Mouse (Mus musculus) forebrain, embryonic 10.5 days (tissue): ENCODE measurements around the gene Rapgef3. TPM values are rescaled to one million over a fixed set of nuclear protein-coding genes. Genes with fewer than 3 reads are reported as not detected.

Source experiments
- DNase-seq: peaks from one replicate; pipeline ENCODE4 v3.0.0-alpha.2; 2017; ENCODE audit warnings: low spot score; ENCODE audit errors: extremely low spot score
- H3K27ac ChIP-seq: fragments of 300-500 bp; sonication (generic); 2 replicates; pipeline ENCODE4 v1.5.1; 2016; ENCODE audit warnings: mild to moderate bottlenecking
- H3K27me3 ChIP-seq: fragments of 300-500 bp; sonication (generic); 2 replicates; pipeline ENCODE4 v1.6.1; 2016; ENCODE audit warnings: mild to moderate bottlenecking; ENCODE audit not compliant: poor library complexity, severe bottlenecking
- H3K36me3 ChIP-seq: fragments of 300-500 bp; sonication (generic); replicated peaks from 2 replicates; pipeline ENCODE4 v1.6.1; 2016; ENCODE audit warnings: mild to moderate bottlenecking, moderate library complexity
- H3K4me1 ChIP-seq: fragments of 300-500 bp; sonication (generic); 2 replicates; pipeline ENCODE4 v1.6.1; 2016
- H3K4me3 ChIP-seq: fragments of 300-500 bp; sonication (generic); 2 replicates; pipeline ENCODE4 v1.5.1; 2016; ENCODE audit warnings: mild to moderate bottlenecking, moderate library complexity
- H3K9me3 ChIP-seq: fragments of 300-500 bp; sonication (generic); 2 replicates; pipeline ENCODE4 v1.6.1; 2016; ENCODE audit warnings: mild to moderate bottlenecking, moderate library complexity
- WGBS: fragments of 180-500 bp; shearing (Covaris S2); methylation state at CpG from one replicate; pipeline ENCODE4 v1.1.7; 2016; 5-methylcytosine and 5-hydroxymethylcytosine counted together
- polyA plus RNA-seq: library from polyadenylated mRNA; unstranded; fragments of >200 nt; fragmentation: Nextera tagmentation; extraction: Ambion mirVana; gene quantifications from 2 replicates; pipeline ENCODE4 v1.2.1, GENCODE M21; 2016

Rapgef3 gene
- polyA plus RNA-seq, 1 experiment from 2014 or later = 6.3 TPM

DNA sequence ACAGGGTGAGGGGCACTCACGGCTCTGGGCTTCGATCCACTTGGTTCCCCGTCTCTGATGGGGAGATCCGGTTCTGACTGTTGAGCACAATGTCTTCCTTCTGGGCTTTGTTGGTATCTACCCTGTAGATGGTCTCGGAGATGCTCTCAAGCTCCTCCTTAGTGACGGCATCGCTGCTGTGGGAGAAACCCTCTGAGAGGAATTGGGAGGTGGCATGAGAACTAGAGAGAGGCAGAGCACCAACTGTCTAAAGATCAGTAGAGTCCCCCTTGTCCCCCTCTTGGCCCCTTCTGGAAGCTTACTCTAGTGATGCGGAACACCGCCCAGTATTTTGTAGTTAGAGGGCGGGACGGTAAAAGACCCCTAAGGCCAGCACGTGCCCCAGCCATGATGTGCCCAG, 48.3 kb downstream of the Rapgef3 start:
- H3K27me3 ChIP-seq = no peaks in the 10 kb centered on the region
- 89% methylated on average over 12 of the region's 12 CpGs for WGBS
- DNase-seq = no peak
- peaks cover 11% of the 10 kb centered on the region; the same call in 1 of the 2 replicates for H3K4me1 ChIP-seq
- H3K36me3 ChIP-seq = no peaks in the 10 kb centered on the region
- no peak overlapping the region for H3K27ac ChIP-seq
- H3K9me3 ChIP-seq = no peaks in the 10 kb centered on the region
- no peak overlapping the region for H3K4me3 ChIP-seq

DNA sequence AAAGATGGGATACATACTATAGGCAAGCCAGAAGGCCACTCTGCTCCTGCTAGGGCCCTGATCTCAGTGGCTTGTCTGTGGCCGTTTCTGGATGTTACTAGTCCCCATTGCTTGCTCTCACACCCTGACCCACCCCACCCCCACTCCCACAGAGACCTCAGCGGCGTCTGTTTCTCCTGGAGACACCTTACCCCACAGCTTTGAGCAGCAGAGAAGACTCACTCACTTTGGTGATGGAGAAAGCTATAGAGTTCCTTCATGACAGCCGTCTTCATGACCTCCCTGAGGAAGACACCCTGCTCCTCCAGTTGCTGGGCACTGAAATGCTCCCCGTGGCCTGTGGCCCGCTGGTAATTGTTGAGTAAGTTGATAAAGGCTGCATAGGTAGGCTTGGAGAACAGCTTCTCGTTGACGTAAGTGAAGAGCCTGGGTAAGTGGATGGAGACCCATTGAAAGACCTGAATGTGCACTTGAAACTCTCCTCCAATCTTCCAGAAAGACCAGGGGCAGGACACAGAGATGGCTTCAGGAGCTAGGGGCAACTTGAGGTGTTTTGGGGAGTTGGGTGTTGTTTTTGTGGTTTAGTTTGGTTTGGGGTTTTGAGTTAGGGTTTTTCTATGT, 49.1 kb downstream of the Rapgef3 start:
- Histone ChIP-seq H3K4me1 (peaks cover 11% of the 10 kb centered on the region; the same call in 1 of the 2 replicates), H3K27ac (no peak overlapping the region), H3K27me3 (no peaks in the 10 kb centered on the region), H3K36me3 (no peaks in the 10 kb centered on the region), H3K4me3 (no peak overlapping the region), H3K9me3 (no peaks in the 10 kb centered on the region)
- no peak for DNase-seq
- WGBS = 87% methylated on average over 8 of the region's 8 CpGs

DNA sequence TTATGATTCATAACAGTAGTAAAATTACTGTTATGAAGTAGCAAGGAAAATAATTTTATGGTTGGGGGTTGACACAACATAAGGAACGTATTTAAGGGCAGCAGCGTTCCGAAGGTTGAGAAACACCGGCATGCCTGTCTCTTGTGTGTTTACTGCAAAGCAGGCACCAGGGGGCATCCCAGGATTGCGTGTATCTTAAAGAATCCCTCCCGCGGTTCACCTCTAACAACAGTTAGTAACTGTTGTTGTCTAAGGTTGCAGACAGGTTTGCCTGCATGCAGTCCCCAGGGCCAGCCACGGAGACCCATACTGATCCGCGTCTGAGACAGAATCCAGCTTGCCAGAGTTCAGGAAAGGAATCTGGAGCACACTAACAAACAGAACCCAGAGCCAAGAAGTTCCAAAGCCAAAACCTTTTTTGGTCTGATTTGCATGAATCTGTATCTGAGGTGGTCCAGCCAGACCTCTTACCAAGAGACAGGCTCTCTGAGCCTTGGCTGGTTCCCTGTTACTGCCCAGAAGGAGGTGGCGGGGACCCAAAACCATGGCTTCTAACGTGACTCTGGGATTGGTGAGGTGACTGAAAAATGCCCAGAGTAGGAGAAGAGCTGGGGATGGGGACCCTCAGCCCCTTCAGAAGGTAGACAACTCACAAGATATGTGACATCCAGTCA, 49.8 kb downstream of the Rapgef3 start:
- no peak overlapping the region for H3K27ac ChIP-seq
- 36% methylated on average over 12 of the region's 12 CpGs for WGBS
- no peak overlapping the region for H3K4me3 ChIP-seq
- H3K9me3 ChIP-seq = no peaks in the 10 kb centered on the region
- peaks cover 17% of the 10 kb centered on the region; the same call in 1 of the 2 replicates for H3K4me1 ChIP-seq
- H3K27me3 ChIP-seq = no peaks in the 10 kb centered on the region
- peak; percentile 53 for DNase-seq
- no peaks in the 10 kb centered on the region for H3K36me3 ChIP-seq

DNA sequence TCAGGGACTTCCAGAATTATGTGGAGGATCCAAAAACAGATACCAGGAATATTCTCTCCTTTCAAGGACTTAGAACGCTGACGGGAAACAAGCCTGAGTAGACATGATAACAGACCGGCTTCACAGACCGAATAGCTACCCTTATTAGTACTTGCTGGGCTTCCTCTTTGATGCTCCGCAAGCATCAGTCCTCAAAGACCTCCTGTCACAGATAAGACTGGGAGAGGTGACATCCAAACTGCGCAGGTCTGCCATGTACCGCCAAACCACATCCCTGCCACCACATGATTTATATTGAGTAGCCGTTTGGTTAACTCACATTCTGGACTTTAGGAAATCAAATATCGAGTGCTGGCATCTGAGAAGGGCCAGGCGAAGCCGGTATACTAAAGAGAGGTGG, 51.0 kb downstream of the Rapgef3 start:
- H3K36me3 ChIP-seq = no peaks in the 10 kb centered on the region
- 94% methylated on average over 11 of the region's 11 CpGs for WGBS
- no peak overlapping the region for H3K4me3 ChIP-seq
- no peaks in the 10 kb centered on the region; the same call in 1 of the 2 replicates for H3K27me3 ChIP-seq
- peaks cover 13% of the 10 kb centered on the region; the same call in 1 of the 2 replicates for H3K4me1 ChIP-seq
- DNase-seq = no peak
- H3K27ac ChIP-seq = no peak overlapping the region
- no peaks in the 10 kb centered on the region for H3K9me3 ChIP-seq

DNA sequence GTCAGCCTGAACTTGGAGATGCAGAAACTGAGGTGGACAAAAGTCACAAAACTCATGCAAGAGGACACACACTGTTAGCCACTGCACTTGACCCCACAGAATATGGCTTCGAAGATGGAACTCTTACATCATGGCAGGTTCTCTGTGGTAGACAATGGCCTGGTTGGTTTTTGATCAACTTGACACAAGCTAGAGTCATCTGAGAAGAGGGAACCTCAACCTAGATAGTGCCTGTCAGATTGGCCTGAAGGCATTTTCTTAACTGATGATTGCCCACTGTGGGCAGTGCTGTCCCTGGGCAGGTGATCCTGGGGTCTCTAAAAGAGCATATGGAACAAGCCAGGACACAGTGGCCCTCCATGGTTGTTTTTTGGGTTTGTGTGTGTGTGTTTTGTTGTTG, 52.0 kb downstream of the Rapgef3 start:
- Histone ChIP-seq H3K36me3 (no peaks in the 10 kb centered on the region), H3K27ac (no peak overlapping the region), H3K27me3 (no peaks in the 10 kb centered on the region; the same call in 1 of the 2 replicates), H3K4me3 (no peak overlapping the region), H3K4me1 (peaks cover 13% of the 10 kb centered on the region; the same call in 1 of the 2 replicates), H3K9me3 (no peaks in the 10 kb centered on the region)
- no peak for DNase-seq
- 98% methylated on average over 1 of the region's 1 CpGs for WGBS

DNA sequence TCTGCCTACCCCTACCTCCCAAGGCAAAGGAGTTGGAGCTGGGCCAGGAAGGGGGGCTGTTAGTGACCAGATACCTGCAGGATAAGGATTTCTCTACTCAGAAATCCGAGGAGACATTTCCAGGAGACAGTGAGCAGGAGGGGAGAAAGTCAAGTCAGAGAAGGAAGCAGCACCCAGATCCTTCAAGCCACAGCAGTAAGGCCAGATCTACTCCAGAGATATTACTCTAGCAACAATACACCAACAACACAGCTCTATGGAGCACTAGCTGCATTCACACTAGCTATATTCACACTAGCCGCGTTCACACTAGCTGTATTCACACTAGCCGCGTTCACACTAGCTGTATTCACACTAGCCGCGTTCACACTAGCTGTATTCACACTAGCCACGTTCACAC, 52.7 kb downstream of the Rapgef3 start:
- H3K4me3 ChIP-seq = no peak overlapping the region
- DNase-seq = no peak
- WGBS = 93% methylated on average over 8 of the region's 8 CpGs

DNA sequence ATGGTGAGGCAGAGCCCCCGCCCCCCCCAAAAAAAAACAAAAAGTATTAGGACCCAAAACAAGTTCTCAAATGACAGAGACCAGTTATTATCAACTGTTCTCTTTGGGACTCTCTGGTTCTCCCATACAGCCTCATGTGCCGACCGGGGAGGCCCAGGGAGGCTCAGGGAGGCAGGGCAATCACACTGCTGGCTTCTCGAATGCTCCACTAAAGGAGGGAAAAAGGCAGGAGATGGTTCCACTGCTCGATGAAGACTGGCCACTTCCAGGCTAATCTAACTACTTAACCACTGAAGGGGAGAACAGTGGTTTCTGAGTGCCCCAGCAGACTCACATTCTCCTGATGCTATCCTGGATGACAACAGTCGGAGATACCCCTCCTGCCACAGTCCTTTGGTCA, 55.2 kb downstream of the Rapgef3 start:
- H3K9me3 ChIP-seq = no peaks in the 10 kb centered on the region
- H3K4me1 ChIP-seq = peaks cover 6% of the 10 kb centered on the region; the same call in 1 of the 2 replicates
- H3K27ac ChIP-seq = no peak overlapping the region
- WGBS = 77% methylated on average over 6 of the region's 6 CpGs
- H3K4me3 ChIP-seq = no peak overlapping the region
- H3K27me3 ChIP-seq = no peaks in the 10 kb centered on the region; the same call in 1 of the 2 replicates
- DNase-seq = no peak
- H3K36me3 ChIP-seq = no peaks in the 10 kb centered on the region

More for the DNA sequence above, 52.7 kb downstream of the Rapgef3 start:
- Histone ChIP-seq H3K4me1 (peaks cover 10% of the 10 kb centered on the region; the same call in 1 of the 2 replicates), H3K27me3 (no peaks in the 10 kb centered on the region; the same call in 1 of the 2 replicates), H3K27ac (no peak overlapping the region), H3K9me3 (no peaks in the 10 kb centered on the region), H3K36me3 (no peaks in the 10 kb centered on the region)

DNA sequence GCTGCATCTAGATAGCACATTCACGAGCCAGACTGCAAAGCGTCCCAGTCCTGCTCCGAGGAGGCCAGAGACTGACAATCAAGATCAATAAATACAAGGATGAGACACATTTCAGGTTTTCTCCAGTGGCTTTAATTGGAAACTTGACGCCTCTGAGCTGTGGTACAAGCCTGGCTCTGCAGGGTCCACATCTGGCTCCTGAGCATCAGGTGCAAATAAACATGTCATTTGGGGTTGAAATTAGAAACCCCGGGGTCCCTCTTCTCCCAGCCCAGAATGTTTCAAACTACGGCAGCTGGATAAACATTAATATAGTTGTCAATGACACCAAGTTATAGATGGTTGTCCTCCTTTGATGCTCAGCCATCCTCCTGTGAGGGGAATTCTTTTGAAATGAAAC, 56.9 kb downstream of the Rapgef3 start:
- Histone ChIP-seq H3K9me3 (no peaks in the 10 kb centered on the region), H3K36me3 (no peaks in the 10 kb centered on the region), H3K27me3 (no peaks in the 10 kb centered on the region; the same call in 1 of the 2 replicates), H3K27ac (no peak overlapping the region), H3K4me1 (peaks cover 12% of the 10 kb centered on the region; the same call in 1 of the 2 replicates), H3K4me3 (no peak overlapping the region)
- WGBS = 81% methylated on average over 6 of the region's 6 CpGs
- DNase-seq = no peak

DNA sequence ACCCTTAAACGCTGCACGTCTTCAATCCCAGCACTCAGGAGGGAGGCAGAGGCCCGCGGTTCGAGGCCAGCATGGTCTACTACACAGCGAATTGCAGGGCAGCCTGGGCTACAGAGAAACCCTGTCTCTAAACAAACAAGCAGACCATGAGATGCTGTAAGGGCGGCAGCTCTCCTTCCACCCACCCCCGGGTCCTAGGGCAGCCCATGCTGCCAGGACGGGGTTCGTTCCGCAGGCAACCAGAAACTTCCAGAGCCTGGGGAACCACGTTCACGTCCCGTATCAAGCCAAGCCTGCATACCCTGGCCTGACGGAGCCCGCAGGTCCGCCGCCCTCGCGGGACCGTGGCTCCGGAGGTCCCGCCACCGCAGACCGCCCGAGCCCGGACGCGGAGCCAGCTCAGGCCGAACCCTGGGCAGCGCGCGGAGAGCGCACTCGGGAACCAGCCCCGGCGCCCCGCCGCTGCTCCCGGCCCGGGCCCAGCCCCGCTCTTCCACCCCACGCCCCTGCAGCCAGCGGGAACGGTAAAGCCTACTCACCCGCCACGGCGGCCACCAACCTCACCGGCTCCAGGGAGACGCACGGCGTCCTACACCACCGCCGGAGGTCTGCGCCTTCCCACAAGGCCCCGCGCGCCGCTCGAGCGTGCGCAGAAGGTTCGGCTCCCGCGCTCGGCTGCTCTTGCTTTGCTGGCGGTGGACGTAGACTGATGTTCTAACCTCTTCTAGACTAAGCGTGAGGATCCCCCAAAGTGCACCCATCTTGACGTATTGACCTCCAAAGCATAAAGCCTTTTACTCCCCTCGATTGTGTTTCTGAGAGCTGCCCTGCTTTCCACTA, 62.3 kb downstream of the Rapgef3 start, which contains the start of gene Rpap3:
Gene Rpap3, minus strand, starts transcription at position 615 of the 840 bp plus-strand sequence.
- Histone ChIP-seq H3K27me3 (no peaks in the 10 kb centered on the region), H3K4me1 (peaks cover 21% of the 10 kb centered on the region), H3K27ac (peak within 1 kb of the TSS; percentile 94), H3K4me3 (peak within 1 kb of the TSS; percentile 97), H3K9me3 (no peaks in the 10 kb centered on the region), H3K36me3 (peaks cover 33% of the 10 kb centered on the region)
- WGBS = under 1% methylated on average over 71 of the region's 71 CpGs
- DNase-seq = peak; percentile 80

DNA sequence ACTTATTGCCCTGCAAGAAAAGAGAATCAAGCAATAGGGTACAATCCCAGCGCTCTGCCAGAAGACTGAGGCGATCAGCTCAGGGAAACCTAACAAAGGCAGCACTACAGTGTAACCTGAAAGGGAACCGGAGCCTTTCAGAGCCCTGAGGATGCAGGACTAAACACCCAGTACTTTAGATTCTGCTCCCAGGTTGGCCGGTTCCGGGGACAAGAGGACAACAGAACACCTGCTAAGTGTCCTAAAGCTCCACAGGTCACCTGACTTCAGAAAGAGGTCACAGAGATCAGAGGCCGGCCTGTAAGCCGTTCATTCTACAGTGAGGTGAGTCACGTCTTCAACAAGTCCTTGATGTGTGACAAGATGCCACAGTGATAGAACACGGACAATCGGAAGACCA, 71.2 kb downstream of the Rapgef3 start:
- no peaks in the 10 kb centered on the region for H3K4me1 ChIP-seq
- H3K4me3 ChIP-seq = no peak overlapping the region
- H3K27me3 ChIP-seq = no peaks in the 10 kb centered on the region
- no peaks in the 10 kb centered on the region for H3K9me3 ChIP-seq
- H3K36me3 ChIP-seq = peaks cover 99% of the 10 kb centered on the region
- 92% methylated on average over 10 of the region's 10 CpGs for WGBS
- no peak overlapping the region for H3K27ac ChIP-seq
- DNase-seq = no peak
